Mouse (Mus musculus): ENCODE data around the gene Uts2. TPM values are rescaled to one million over a fixed set of nuclear protein-coding genes. Genes with fewer than 3 reads are reported as not detected.
"Not testable (repeated sequence)": the region's sequence is repeated elsewhere in the genome, so short reads cannot be mapped to it uniquely, and the experiment has no call there.

Gene Uts2
- polyA plus RNA-seq, 1 experiment from 2014 or later: not detected

DNA sequence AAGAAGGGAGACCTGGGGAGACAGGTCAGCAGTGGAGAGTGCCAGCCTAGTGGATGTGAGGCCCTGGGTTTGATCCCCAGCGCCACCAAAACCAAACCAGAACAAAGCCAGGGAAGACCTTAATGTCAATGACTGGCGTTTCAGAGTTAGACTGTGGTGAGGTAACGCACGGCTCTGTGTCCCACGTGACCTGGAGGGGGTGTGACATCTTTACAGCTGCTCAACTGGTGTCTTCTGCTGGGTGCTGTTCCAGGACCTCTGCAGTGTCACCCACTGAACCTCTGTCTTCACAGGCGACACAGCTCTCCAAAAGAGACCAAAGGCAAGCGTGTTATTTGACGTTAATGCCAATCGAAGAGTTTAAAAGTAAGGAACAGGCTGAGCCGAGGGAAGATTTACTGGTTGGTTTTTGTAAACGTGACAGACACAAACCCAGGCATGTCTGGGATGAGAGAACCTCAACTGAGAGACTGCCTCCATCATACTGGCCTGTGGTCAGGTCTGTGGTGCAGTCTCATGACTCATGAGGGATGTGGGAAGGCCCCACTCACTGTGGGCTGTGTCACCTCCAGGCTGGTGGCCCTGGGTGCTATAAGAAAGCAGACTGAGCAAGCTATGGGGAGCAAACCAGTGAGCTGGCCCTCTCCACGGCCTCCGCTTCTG is 8.9 kb downstream of the Uts2 start:
- 91% methylated on average over 13 of the region's 13 CpGs for WGBS
- Histone ChIP-seq H3K27me3 (ENCODE audit: insufficient read depth, low read length) (no peaks in the 10 kb centered on the region), H3K9me3 (replicated peaks; ENCODE audit: low read length) (no peaks in the 10 kb centered on the region), H3K4me1 (replicated peaks; ENCODE audit: insufficient read depth, low read length) (no peaks in the 10 kb centered on the region), H3K27ac (no peak overlapping the region), H3K36me3 (ENCODE audit: insufficient read depth, low read length) (no peaks in the 10 kb centered on the region), H3K4me2 (ENCODE audit: low read length) (no peak overlapping the region), H3K4me3 (replicated peaks; ENCODE audit: low read depth, low read length) (no peak overlapping the region), H3K9ac (ENCODE audit: low read depth, low read length) (no peak overlapping the region)
- ATAC-seq (replicated peaks; ENCODE audit: low FRiP score, low read depth) (no peak), DNase-seq (ENCODE audit: low spot score) (no peak)
- no peak for TF ChIP-seq CTCF (IDR thresholded peaks at IDR 0.05; ENCODE audit: low read depth)

DNA sequence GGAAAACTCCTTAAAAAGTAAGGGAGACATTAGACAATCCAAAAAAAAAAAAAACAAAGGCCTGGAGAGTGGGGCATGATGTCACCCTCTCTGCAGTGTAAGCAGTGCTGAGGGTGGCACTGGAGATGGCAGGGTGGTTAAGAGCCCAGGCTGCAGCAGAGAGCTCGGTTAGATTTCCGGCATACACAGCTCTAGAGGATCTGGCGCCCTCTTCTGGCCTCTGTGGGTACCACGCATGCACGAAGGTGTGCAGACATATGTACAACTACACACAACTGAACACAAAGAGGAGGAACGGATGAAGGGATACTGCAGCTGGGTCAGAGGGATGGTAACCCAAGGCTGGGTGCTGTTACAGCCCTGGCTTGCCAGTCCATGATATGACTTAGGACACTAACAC is 10.0 kb downstream of the Uts2 start:
- no peaks in the 10 kb centered on the region for H3K4me1 ChIP-seq (replicated peaks; ENCODE audit: insufficient read depth, low read length)

GRCm38 (mm10) chr4:151010316-151010715 is 13.4 kb downstream of the Uts2 start:
- Histone ChIP-seq H3K36me3 (ENCODE audit: insufficient read depth, low read length) (no peaks in the 10 kb centered on the region), H3K27ac (no peak overlapping the region), H3K4me2 (ENCODE audit: low read length) (no peak overlapping the region), H3K4me1 (replicated peaks; ENCODE audit: insufficient read depth, low read length) (no peaks in the 10 kb centered on the region), H3K9me3 (replicated peaks; ENCODE audit: low read length) (no peaks in the 10 kb centered on the region), H3K9ac (ENCODE audit: low read depth, low read length) (no peak overlapping the region), H3K4me3 (replicated peaks; ENCODE audit: low read depth, low read length) (no peak overlapping the region), H3K27me3 (ENCODE audit: insufficient read depth, low read length) (no peaks in the 10 kb centered on the region)
- TF ChIP-seq CTCF (IDR thresholded peaks at IDR 0.05; ENCODE audit: low read depth): no peak
- ATAC-seq (replicated peaks; ENCODE audit: low FRiP score, low read depth): no peak
- WGBS: 86% methylated on average over 7 of the region's 7 CpGs
- no peak for DNase-seq (ENCODE audit: low spot score)

More for the DNA sequence above, 10.0 kb downstream of the Uts2 start:
- peak; percentile 78 for TF ChIP-seq CTCF (IDR thresholded peaks at IDR 0.05; ENCODE audit: low read depth)
- ATAC-seq (replicated peaks; ENCODE audit: low FRiP score, low read depth) (no peak), DNase-seq (ENCODE audit: low spot score) (peak; percentile 47)
- Histone ChIP-seq H3K36me3 (ENCODE audit: insufficient read depth, low read length) (no peaks in the 10 kb centered on the region), H3K27ac (no peak overlapping the region), H3K9ac (ENCODE audit: low read depth, low read length) (no peak overlapping the region), H3K4me3 (replicated peaks; ENCODE audit: low read depth, low read length) (no peak overlapping the region), H3K4me2 (ENCODE audit: low read length) (no peak overlapping the region), H3K9me3 (replicated peaks; ENCODE audit: low read length) (no peaks in the 10 kb centered on the region), H3K27me3 (ENCODE audit: insufficient read depth, low read length) (no peaks in the 10 kb centered on the region)
- 62% methylated on average over 6 of the region's 6 CpGs for WGBS

- H3K27ac ChIP-seq: no peak overlapping the region
- H3K36me3 ChIP-seq (ENCODE audit: insufficient read depth, low read length): peaks cover 11% of the 10 kb centered on the region
- no peak for DNase-seq (ENCODE audit: low spot score)
Measured at GRCm38 (mm10) chr4:151015946-151016345, 19.0 kb downstream of the Uts2 start.

DNA sequence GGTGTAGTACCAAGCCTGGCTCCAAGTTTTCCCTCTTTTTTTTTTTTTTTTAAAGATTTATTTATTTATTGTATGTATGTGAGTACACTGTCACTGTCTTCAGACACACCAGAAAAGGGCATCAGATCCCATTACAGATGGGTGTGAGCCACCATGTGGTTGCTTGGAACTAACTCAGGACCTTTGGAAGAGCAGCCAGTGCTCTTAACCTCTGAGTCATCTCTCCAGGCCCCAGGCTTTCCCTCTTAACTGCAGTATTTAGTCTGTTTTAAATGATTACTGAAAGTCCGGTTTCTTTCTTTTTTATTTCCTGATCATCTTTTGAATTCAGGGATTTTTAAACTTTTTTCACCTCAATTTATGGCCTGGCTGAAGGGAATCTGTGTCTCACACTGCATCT is 20.5 kb downstream of the Uts2 start:
- not testable (repeated sequence) for H3K4me1 ChIP-seq (replicated peaks; ENCODE audit: insufficient read depth, low read length); H3K9ac ChIP-seq (ENCODE audit: low read depth, low read length); H3K27ac ChIP-seq; H3K27me3 ChIP-seq (ENCODE audit: insufficient read depth, low read length); DNase-seq (ENCODE audit: low spot score); H3K4me2 ChIP-seq (ENCODE audit: low read length); H3K9me3 ChIP-seq (replicated peaks; ENCODE audit: low read length); ATAC-seq (replicated peaks; ENCODE audit: low FRiP score, low read depth); H3K4me3 ChIP-seq (replicated peaks; ENCODE audit: low read depth, low read length)
- 92% methylated on average over 1 of the region's 1 CpGs for WGBS
- H3K36me3 ChIP-seq (ENCODE audit: insufficient read depth, low read length): peaks cover 11% of the 10 kb centered on the region

More at GRCm38 (mm10) chr4:151015946-151016345, 19.0 kb downstream of the Uts2 start:
- Histone ChIP-seq H3K4me1 (replicated peaks; ENCODE audit: insufficient read depth, low read length) (no peaks in the 10 kb centered on the region), H3K27me3 (ENCODE audit: insufficient read depth, low read length) (no peaks in the 10 kb centered on the region), H3K4me3 (replicated peaks; ENCODE audit: low read depth, low read length) (no peak overlapping the region), H3K9ac (ENCODE audit: low read depth, low read length) (no peak overlapping the region), H3K9me3 (replicated peaks; ENCODE audit: low read length) (no peaks in the 10 kb centered on the region), H3K4me2 (ENCODE audit: low read length) (no peak overlapping the region)
- TF ChIP-seq CTCF (IDR thresholded peaks at IDR 0.05; ENCODE audit: low read depth): no peak
- WGBS: 69% methylated on average over 10 of the region's 10 CpGs
- no peak for ATAC-seq (replicated peaks; ENCODE audit: low FRiP score, low read depth)

DNA sequence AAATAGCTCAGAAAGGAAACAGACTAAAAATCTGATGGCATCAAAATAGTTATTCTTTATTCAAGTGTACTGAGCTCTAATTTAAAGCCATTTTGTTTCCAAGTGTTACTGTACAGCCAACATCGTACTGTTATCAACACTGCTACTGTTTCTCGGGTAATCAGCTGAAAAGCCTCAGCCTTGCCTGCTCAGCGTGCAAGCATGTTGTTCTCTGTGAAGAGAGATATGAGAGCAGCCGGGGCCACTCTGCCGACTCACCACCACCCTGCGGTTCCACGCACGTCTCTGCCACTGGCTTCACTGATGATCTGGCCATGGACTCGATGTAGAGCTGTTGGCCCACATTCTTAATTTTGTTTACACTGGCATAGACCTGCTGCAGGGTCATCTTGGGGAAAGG is 27.3 kb downstream of the Uts2 start:
- no peak for TF ChIP-seq CTCF (IDR thresholded peaks at IDR 0.05; ENCODE audit: low read depth)
- no peaks in the 10 kb centered on the region for H3K27me3 ChIP-seq (ENCODE audit: insufficient read depth, low read length)
- WGBS: 80% methylated on average over 9 of the region's 9 CpGs
- H3K4me3 ChIP-seq (replicated peaks; ENCODE audit: low read depth, low read length): no peak overlapping the region
- no peak overlapping the region for H3K27ac ChIP-seq
- H3K9me3 ChIP-seq (replicated peaks; ENCODE audit: low read length): no peaks in the 10 kb centered on the region
- H3K4me1 ChIP-seq (replicated peaks; ENCODE audit: insufficient read depth, low read length): no peaks in the 10 kb centered on the region
- H3K36me3 ChIP-seq (ENCODE audit: insufficient read depth, low read length): 0 out of 2 replicates have a peak, but pooled peaks cover 3% of the 10 kb centered on the region
- H3K4me2 ChIP-seq (ENCODE audit: low read length): no peak overlapping the region
- no peak for DNase-seq (ENCODE audit: low spot score)
- no peak overlapping the region for H3K9ac ChIP-seq (ENCODE audit: low read depth, low read length)
- no peak for ATAC-seq (replicated peaks; ENCODE audit: low FRiP score, low read depth)

DNA sequence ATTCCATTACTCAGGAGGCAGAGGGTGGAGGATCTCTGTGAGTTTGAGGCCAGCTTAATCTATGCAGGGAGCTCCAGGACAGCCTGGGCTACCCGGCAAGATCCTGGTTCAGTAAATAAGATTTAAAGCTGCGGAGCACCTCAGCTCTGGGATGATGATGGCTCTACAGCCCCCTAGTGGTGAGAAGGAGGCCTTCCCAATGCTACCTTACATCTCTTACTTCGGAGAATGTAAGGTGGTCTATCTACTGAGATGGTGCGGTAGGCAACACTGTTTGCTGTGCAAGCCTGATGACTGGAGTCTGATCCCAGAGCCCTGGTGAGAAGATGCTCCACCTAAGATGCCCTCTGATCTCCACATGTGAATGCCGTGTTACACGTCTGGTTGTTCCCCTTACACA is 30.1 kb downstream of the Uts2 start:
- H3K4me2 ChIP-seq (ENCODE audit: low read length): no peak overlapping the region
- H3K4me3 ChIP-seq (replicated peaks; ENCODE audit: low read depth, low read length): no peak overlapping the region
- peak; percentile 87 for TF ChIP-seq CTCF (IDR thresholded peaks at IDR 0.05; ENCODE audit: low read depth)
- ATAC-seq (replicated peaks; ENCODE audit: low FRiP score, low read depth): no peak
- H3K4me1 ChIP-seq (replicated peaks; ENCODE audit: insufficient read depth, low read length): no peaks in the 10 kb centered on the region
- DNase-seq (ENCODE audit: low spot score): peak; percentile 74
- H3K9ac ChIP-seq (ENCODE audit: low read depth, low read length): no peak overlapping the region
- no peaks in the 10 kb centered on the region for H3K27me3 ChIP-seq (ENCODE audit: insufficient read depth, low read length)
- no peak overlapping the region for H3K27ac ChIP-seq
- 46% methylated on average over 6 of the region's 6 CpGs for WGBS
- H3K36me3 ChIP-seq (ENCODE audit: insufficient read depth, low read length): 0 out of 2 replicates have a peak, but pooled peaks cover 3% of the 10 kb centered on the region
- H3K9me3 ChIP-seq (replicated peaks; ENCODE audit: low read length): no peaks in the 10 kb centered on the region

All from kidney, postnatal 0 days (tissue).